Mouse (Mus musculus) embryo, embryonic 11 days (tissue): ENCODE data around the gene Exoc2.

Source experiments
- DNase-seq: peaks from one replicate; pipeline ENCODE4 v3.0.0-alpha.2; 2015

Exoc2 gene

GRCm38 (mm10) chr13:30971047-30971446, 2.8 kb downstream of the Exoc2 start:
- no peak for DNase-seq

DNA sequence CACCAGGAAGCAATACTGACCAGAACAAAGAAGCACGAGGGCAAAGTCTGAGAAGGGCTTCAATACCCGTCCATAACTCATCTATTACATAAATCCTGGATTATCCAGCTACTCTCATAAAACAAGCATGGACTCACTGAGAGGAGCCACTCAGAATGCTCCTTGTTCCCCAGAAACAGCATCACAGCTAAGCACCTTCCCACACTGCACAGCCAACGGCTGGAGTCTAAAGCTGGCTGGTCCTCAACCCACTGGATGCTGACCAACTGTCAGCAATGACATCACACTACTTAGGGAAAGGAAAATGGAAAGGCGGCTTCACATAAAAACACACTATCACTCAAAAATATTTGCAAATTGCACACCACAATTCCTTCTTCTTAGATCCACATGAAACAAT, 5.6 kb downstream of the Exoc2 start:
- no peak for DNase-seq

DNA sequence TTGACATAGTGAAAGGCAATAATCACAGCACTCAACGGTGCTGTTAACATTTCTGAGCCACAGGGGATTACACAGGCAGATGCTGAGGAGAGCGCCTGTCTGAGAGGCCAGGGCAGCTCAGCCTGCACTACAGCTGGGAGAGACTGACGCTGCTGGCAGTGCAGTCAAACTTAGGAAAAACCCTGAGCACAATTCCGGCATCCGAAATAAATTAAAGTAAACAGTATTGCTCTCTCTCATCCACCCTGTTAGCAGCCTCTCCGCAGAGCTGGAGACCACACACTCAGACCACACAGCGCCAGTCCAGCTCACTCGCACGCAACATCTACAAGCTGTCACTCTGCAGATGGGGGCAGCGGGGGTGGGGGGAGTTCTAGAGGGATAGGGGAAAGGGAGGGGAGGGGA, 7.4 kb downstream of the Exoc2 start:
- peak; percentile 74 for DNase-seq

- no peak for DNase-seq
Measured at GRCm38 (mm10) chr13:30961932-30962331, 12.0 kb downstream of the Exoc2 start.

DNA sequence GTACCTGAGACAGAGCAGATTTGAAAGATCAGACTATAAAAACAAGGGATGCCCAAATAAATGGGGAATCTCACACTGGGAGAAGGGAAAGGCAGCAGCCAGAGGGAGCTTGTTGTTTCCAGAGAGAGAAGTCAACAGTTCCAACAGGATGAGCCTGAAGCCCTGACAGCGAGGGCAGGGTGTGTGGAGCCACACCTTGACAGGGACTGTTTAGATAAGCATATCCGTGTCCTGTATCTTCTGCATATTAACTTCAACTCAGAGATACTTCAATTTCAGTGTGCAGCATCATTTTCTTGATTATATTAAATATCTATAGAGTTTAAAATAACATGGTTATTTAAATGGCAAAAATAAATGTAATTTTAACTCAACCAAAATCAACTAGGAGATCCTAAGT, 13.2 kb downstream of the Exoc2 start:
- no peak for DNase-seq

GRCm38 (mm10) chr13:30953580-30953979, 20.3 kb downstream of the Exoc2 start:
- DNase-seq = no peak

DNA sequence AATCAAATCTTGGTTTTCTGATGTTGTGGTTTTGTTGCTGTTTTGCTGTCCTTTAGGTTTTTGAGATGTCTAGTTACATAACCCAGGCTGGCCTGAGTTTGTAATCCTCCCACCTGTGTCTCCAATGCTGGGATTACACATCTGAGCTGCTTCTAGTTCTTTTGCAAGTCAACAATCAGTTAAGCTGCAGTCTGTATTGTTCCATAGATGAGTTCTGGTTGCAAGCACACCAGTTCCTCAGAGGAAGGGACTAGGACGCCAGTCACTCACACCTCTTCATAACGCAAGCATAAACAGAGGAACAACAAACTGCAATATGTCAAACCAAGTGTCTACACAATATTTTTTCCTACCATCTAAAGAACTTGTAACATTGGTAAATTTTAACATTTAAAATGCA, 21.8 kb downstream of the Exoc2 start:
- no peak for DNase-seq

DNA sequence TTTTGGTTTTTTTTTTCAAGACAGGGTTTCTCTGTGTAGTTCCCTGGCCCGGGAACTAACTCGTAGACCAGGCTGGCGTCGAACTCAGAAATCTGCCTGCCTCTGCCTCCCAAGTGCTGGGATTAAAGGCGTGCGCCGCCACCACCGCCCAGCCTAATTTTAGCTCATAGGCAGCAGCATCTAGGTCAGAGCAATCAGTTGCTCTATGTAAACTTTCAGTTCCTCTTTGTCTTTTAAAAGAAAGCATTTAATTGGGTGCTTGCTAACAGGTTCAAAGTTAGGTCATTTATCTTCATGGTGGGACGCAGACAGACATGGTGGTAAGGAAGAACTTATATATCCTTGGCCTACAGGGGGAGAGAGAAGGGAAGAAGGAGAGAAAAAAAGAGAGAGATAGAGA, 24.7 kb downstream of the Exoc2 start:
- DNase-seq = no peak

GRCm38 (mm10) chr13:30947540-30947939, 26.4 kb downstream of the Exoc2 start, which contains the start of gene Hus1b:
Gene Hus1b, minus strand, starts transcription at chr13:30947759.
- DNase-seq = no peak

- no peak for DNase-seq
Measured at GRCm38 (mm10) chr13:30947129-30947528, 26.8 kb downstream of the Exoc2 start.

DNA sequence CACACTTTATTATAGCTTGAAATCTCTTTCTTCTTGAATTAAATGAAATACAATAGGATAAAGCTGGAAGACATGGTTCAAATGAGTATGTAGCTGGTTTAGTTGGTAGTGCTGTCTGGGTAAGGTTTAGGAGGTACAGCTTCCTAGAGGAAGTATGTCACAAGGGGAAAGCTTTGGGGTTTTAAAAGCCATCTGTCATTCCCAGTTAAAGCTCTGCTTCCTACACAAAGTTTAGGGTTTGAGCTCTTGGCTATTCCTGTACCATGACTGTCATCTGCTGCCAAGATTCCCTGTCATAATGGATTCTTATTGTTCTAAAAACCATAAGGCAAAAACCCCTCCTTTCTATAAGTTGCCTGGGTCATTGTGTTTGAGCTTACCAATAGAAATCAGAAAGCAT, 28.1 kb downstream of the Exoc2 start:
- DNase-seq = no peak

DNA sequence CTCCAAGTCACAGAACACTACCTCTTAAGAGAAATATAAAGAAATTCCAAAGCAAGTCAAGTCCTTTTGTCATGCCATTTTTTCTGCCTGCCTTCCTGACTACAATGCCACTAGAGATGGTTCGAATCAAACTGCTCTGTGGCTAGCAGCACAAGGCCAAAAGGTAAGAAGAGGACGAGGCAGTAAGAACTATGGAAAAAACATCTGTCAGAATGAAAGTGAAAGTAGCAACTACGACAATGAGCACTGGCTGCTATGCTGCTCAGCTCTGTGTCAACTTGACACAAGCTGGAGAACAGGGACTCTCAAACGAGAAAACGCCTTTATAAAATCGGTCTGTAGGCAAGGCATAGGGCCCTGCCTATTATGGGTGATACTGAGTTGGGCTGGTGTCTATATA, 40.9 kb downstream of the Exoc2 start:
- DNase-seq = no peak

- no peak for DNase-seq
Measured at GRCm38 (mm10) chr13:30931613-30932012, 42.3 kb downstream of the Exoc2 start.

GRCm38 (mm10) chr13:30929119-30929518, 44.8 kb downstream of the Exoc2 start:
- no peak for DNase-seq

- no peak for DNase-seq
Measured at GRCm38 (mm10) chr13:30924269-30924668, 49.6 kb downstream of the Exoc2 start.

- no peak for DNase-seq
Measured at GRCm38 (mm10) chr13:30921914-30922313, 52.0 kb downstream of the Exoc2 start.

- no peak for DNase-seq
Measured at GRCm38 (mm10) chr13:30913757-30914156, 60.1 kb downstream of the Exoc2 start.

GRCm38 (mm10) chr13:30913028-30913427, 60.9 kb downstream of the Exoc2 start:
- peak; percentile 66 for DNase-seq

DNA sequence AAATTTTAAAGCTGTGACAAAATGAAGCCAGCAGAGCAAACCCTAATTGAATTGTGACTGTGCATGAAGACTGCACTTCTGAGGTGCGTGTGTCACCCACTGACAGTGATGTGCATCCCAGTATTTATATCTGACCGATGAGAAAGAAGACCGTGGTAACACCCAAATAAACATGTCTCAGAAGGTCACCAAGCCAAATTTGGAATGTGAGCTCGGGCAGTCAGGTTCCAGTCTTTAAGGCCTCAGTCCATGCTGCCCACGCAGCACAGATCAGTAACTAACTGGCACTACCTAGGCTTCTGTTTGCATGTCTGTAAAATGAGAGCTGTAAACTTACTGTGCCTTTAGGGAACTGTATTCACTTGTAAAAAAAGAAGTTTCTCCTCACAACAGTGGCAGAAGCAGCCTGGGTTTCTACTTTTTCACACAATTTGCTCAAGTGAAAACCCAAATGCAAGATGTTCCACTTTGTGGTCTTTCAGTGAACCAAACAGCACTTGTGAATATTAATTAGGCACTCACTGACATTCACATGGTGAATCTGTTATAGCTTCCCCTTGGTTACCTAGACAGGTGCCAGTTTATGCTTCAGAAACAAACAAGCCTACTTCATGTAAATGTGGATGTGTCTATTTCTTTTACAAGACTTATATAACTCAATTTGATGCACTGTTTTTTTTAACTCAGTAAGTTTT, 61.8 kb downstream of the Exoc2 start:
- DNase-seq = no peak

DNA sequence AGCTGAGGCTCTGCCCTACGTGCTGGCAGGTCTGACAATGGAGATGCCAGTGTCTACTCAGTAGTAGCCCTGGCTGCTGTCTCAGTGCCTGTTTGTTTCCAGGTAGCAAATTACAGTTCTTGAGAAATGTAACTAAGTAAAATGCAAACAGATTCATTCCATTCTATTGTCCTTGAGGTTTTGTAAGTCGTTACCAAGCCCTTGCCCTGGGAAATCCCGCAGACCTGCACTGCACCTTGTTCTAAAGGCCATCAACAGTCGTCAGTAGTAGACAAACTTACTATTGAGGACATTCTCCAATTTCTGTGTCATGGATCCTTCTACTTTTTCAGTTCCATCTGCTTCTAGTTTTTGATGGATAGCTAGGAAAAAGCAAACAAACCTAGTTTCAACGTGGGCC, 63.0 kb downstream of the Exoc2 start:
- DNase-seq = no peak

GRCm38 (mm10) chr13:30902286-30902685, 71.6 kb downstream of the Exoc2 start:
- peak; percentile 24 for DNase-seq

GRCm38 (mm10) chr13:30901387-30902041, 72.4 kb downstream of the Exoc2 start:
- DNase-seq = peak; percentile 36

- DNase-seq = no peak
Measured at GRCm38 (mm10) chr13:30894015-30894634, 79.8 kb downstream of the Exoc2 start.

- no peak for DNase-seq
Measured at GRCm38 (mm10) chr13:30892315-30892714, 81.6 kb downstream of the Exoc2 start.
